Mouse (Mus musculus) liver, adult 2 months (tissue): ENCODE data around the gene Mmp24. TPM values are rescaled to one million over a fixed set of nuclear protein-coding genes. Genes with fewer than 3 reads are reported as not detected.

Source experiments
- DNase-seq: peaks from one replicate; pipeline ENCODE4 v3.0.0-alpha.2; 2011; ENCODE audit warnings: low read depth, low spot score; ENCODE audit errors: extremely low read depth
- H3K27ac ChIP-seq: fragments of 200-500 bp; replicated peaks from 2 replicates; pipeline ENCODE4 v1.5.1; 2012; ENCODE audit warnings: low read depth, mild to moderate bottlenecking, control low read depth, inconsistent platforms, low read length; ENCODE audit not compliant: insufficient read depth
- H3K27me3 ChIP-seq: fragments of 200-500 bp; 2 replicates; pipeline ENCODE4 v1.6.1; 2012; ENCODE audit warnings: mild to moderate bottlenecking, moderate library complexity, low read length, inconsistent platforms; ENCODE audit not compliant: control insufficient read depth, insufficient read depth
- H3K36me3 ChIP-seq: fragments of 200-500 bp; 2 replicates; pipeline ENCODE4 v1.6.1; 2012; ENCODE audit warnings: low read length, inconsistent platforms; ENCODE audit not compliant: control insufficient read depth, insufficient read depth
- H3K4me1 ChIP-seq: fragments of 200-500 bp; 2 replicates; pipeline ENCODE4 v1.6.1; 2011; ENCODE audit warnings: low read length; ENCODE audit not compliant: control insufficient read depth, insufficient read depth
- H3K4me3 ChIP-seq: fragments of 200-500 bp; 2 replicates; pipeline ENCODE4 v1.5.1; 2011; ENCODE audit warnings: low read depth, mild to moderate bottlenecking, control low read depth, low read length, moderate library complexity; ENCODE audit not compliant: insufficient read depth
- H3K79me2 ChIP-seq: fragments of 200-500 bp; 2 replicates; pipeline ENCODE4 v1.6.1; 2012; ENCODE audit warnings: inconsistent platforms, mild to moderate bottlenecking, low read length, moderate library complexity; ENCODE audit not compliant: control insufficient read depth, insufficient read depth
- H3K9ac ChIP-seq: fragments of 200-500 bp; 2 replicates; pipeline ENCODE4 v1.6.1; 2012; ENCODE audit warnings: low read depth, mild to moderate bottlenecking, control low read depth, inconsistent platforms, low read length
- CTCF ChIP-seq: fragments of 200-500 bp; IDR thresholded peaks from 2 replicates; pipeline ENCODE4 v1.5.1; 2011; ENCODE audit warnings: low read depth, low read length, control low read depth
- POLR2A ChIP-seq: fragments of 200-500 bp; IDR thresholded peaks from 2 replicates; pipeline ENCODE4 v1.6.1; 2011; ENCODE audit warnings: low read length, control low read depth; ENCODE audit not compliant: insufficient read depth; ENCODE audit errors: extremely low read depth
- WGBS: fragments of 180-500 bp; shearing (Covaris S2); methylation state at CpG from one replicate; pipeline ENCODE4 v1.1.7; 2018; 5-methylcytosine and 5-hydroxymethylcytosine counted together
- polyA plus RNA-seq: library from polyadenylated mRNA; depleted of rRNA; stranded (reverse); fragments of >200 nt; gene quantifications from 2 replicates; pipeline ENCODE4 v1.2.3, GENCODE M21; 2012
- total RNA-seq: library from RNA; depleted of rRNA; stranded (reverse); fragments of >200 nt; gene quantifications from 2 replicates; pipeline ENCODE4 v1.2.3, GENCODE M21; 2014

The Mmp24 gene
- total and polyA plus RNA-seq, 2 experiments: 0.05 TPM; not detected in 1

DNA sequence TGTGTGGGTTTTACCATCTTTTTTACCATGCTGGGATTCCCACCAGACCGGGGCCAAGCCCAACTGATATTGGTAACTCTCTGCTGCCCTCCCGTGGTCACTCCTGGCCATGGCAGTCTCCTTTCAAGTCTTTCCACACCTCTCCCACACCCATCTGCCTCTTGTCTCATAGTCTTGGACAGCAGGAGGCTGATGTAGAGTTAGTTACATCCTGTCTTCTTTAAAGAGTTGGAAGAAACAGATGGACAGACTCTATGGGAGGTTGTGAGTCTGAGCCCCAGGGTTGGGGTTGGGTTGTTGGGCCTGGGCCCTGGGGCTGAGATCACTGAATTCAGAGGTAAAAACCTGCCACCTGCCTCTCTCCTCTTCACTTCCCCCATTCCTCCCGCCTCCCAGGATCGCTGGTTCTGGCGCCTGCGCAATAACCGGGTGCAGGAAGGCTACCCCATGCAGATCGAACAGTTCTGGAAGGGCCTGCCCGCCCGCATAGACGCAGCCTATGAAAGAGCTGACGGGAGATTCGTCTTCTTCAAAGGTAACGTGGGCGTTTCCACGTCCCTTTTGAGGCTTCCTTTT lies 36.8 kb downstream of the Mmp24 start:
- DNase-seq: peak; percentile 28
- H3K79me2 ChIP-seq: no peaks in the 10 kb centered on the region
- 44% methylated on average over 16 of the region's 16 CpGs for WGBS
- no peak overlapping the region for H3K9ac ChIP-seq
- H3K4me1 ChIP-seq: no peaks in the 10 kb centered on the region
- no peak overlapping the region for H3K4me3 ChIP-seq
- no peaks in the 10 kb centered on the region for H3K27me3 ChIP-seq
- no peak for TF ChIP-seq POLR2A
- peak; percentile 95 for TF ChIP-seq CTCF
- no peaks in the 10 kb centered on the region for H3K36me3 ChIP-seq
- no peak overlapping the region for H3K27ac ChIP-seq

DNA sequence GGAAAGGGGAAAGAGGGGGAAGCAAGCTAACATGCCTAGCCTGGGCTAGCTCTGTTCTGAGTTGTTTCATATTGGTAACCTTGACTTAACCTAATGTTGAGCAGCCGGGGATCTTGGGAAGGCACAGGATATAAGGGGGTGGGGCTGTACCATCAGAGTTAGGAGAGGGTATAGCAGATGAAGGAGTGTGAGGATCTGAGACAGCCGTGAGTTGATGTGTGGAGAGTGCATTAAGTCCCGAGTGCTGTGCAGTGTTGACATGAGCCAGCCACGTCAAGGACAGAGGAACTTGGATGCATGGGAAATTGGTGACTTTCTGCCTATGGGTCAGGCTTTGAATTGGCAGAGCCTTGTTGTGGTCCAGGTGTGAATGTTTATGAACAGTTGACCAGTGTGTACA lies 37.5 kb downstream of the Mmp24 start:
- Histone ChIP-seq H3K79me2 (no peaks in the 10 kb centered on the region), H3K9ac (no peak overlapping the region), H3K4me1 (peaks cover under 1% of the 10 kb centered on the region; the same call in 1 of the 2 replicates), H3K27me3 (no peaks in the 10 kb centered on the region), H3K36me3 (no peaks in the 10 kb centered on the region), H3K27ac (no peak overlapping the region), H3K4me3 (no peak overlapping the region)
- DNase-seq: no peak
- TF ChIP-seq POLR2A (no peak), CTCF (no peak)
- 76% methylated on average over 4 of the region's 4 CpGs for WGBS

DNA sequence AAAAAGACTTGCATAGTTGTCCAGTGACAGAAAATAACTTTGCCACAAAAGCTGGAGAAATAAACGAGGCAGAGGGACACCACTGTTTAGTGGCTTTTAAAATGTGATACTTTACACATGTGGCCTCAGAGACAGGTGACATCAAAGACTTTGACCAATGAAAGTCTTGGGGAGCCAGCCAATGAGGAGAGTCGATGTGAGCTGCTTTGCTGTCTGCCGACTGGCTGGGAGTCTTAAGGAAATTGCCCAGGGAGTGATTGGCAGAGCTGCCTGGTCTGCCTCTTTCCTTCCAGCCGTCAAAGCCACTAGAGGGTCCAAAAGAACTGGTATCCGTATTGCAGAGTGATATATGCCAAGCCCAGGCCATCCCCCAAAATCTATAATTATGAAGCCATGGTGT lies 39.7 kb downstream of the Mmp24 start:
- no peaks in the 10 kb centered on the region for H3K27me3 ChIP-seq
- H3K9ac ChIP-seq: no peak overlapping the region
- H3K4me1 ChIP-seq: peaks cover 12% of the 10 kb centered on the region
- no peak overlapping the region for H3K27ac ChIP-seq
- 54% methylated on average over 5 of the region's 5 CpGs for WGBS
- DNase-seq: no peak
- no peaks in the 10 kb centered on the region for H3K79me2 ChIP-seq
- no peak overlapping the region for H3K4me3 ChIP-seq
- no peak for TF ChIP-seq POLR2A
- no peak for TF ChIP-seq CTCF
- no peaks in the 10 kb centered on the region for H3K36me3 ChIP-seq

DNA sequence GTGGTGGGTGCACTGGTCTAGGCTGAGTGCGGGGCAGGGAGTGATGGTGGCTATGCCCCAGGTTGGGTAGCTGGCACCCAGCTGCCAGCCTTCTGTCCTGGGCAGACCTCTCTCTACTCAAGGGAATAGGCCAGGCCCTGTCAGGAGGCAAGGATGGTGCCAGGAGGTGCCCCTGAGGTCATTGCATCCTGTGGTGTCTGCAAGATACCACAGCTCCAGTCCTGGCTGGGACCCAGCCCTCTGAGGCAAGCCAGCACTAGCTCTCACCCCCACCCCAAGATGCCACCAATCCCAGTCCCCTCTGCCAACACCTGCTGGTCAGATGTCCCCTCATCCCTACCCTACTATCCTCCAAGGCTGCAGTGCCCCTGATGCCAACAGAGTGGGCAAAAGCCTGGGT lies 41.0 kb downstream of the Mmp24 start:
- TF ChIP-seq CTCF: no peak
- TF ChIP-seq POLR2A: no peak
- DNase-seq: no peak
- no peak overlapping the region for H3K27ac ChIP-seq
- H3K36me3 ChIP-seq: peaks cover 7% of the 10 kb centered on the region; the same call in 1 of the 2 replicates
- H3K4me1 ChIP-seq: peaks cover 18% of the 10 kb centered on the region
- no peak overlapping the region for H3K4me3 ChIP-seq
- H3K9ac ChIP-seq: no peak overlapping the region
- 100% methylated on average over 1 of the region's 1 CpGs for WGBS
- H3K79me2 ChIP-seq: no peaks in the 10 kb centered on the region
- H3K27me3 ChIP-seq: no peaks in the 10 kb centered on the region

DNA sequence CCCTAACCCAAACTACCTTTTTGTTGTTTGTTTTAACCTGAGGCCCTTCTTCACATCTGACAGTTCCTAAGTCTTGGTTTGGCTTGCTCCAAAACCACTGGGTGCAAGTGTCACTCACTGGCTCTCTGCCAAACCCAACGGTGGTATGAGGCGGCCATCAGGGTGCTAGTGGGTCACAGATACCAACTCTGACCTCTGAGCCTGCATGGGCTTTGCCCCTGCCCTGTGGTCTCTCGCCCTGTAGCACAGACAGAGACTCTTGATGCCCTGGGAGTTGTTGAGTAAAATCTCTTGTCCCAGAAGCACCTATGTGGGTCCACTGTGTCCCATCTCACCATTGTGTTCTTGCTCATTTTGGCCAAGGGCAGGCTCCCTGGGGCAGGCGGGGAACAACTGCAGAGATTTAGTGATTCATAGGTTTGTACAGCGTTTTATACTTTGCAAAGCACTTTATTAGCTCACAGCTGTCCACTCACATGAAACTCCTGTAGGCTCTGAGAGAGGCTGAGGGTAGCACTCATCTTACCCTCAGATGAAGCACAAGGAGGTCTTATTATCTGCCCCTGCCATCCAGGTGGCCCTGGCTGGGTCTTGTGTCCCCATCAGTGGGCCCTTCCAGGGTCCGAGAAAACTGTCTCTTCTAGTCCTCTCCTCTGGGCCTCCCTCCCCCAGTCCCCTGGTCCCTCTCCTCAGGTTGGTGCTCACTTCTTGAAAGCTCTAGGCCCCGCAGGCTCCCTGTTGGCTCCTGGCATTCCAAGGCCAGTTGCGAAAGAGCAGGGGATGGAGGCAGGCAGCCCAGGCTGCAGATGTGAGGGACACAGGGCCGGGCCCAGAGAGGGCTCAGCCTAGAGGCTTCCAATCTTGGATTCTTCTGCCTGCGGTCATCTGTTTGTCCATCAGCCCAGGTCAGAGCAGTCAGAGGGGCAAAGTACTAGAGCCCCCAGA lies 42.4 kb downstream of the Mmp24 start:
- no peak overlapping the region for H3K4me3 ChIP-seq
- peak; percentile 69 for DNase-seq
- WGBS: 48% methylated on average over 10 of the region's 10 CpGs

More for the DNA sequence above, 42.4 kb downstream of the Mmp24 start:
- Histone ChIP-seq H3K9ac (no peak overlapping the region), H3K79me2 (no peaks in the 10 kb centered on the region), H3K27ac (no peak overlapping the region; the same call in 1 of the 2 replicates), H3K27me3 (no peaks in the 10 kb centered on the region), H3K36me3 (peaks cover 14% of the 10 kb centered on the region; the same call in 1 of the 2 replicates), H3K4me1 (peaks cover 18% of the 10 kb centered on the region)
- TF ChIP-seq CTCF: no peak
- TF ChIP-seq POLR2A: no peak
